Mouse (Mus musculus) heart, embryonic 10.5 days (tissue): ENCODE results near the gene Gm49380. TPM values are rescaled to one million over a fixed set of nuclear protein-coding genes. Genes with fewer than 3 reads are reported as not detected.
"Not testable (repeated sequence)": the region's sequence is repeated elsewhere in the genome, so short reads cannot be mapped to it uniquely, and the experiment has no call there.

Experiments
- DNase-seq: peaks from one replicate; pipeline ENCODE4 v3.0.0-alpha.2; 2017; ENCODE audit warnings: low spot score
- H3K27ac ChIP-seq: fragments of 300-500 bp; sonication (generic); 2 replicates; pipeline ENCODE4 v1.5.1; 2016; ENCODE audit warnings: mild to moderate bottlenecking
- H3K27me3 ChIP-seq: fragments of 300-500 bp; sonication (generic); 2 replicates; pipeline ENCODE4 v1.6.1; 2016; ENCODE audit warnings: mild to moderate bottlenecking; ENCODE audit not compliant: poor library complexity, insufficient read depth, severe bottlenecking
- H3K36me3 ChIP-seq: fragments of 300-500 bp; sonication (generic); 2 replicates; pipeline ENCODE4 v1.6.1; 2016; ENCODE audit warnings: mild to moderate bottlenecking, moderate library complexity
- H3K4me1 ChIP-seq: fragments of 300-500 bp; sonication (generic); 2 replicates; pipeline ENCODE4 v1.6.1; 2016; ENCODE audit warnings: mild to moderate bottlenecking
- H3K4me3 ChIP-seq: fragments of 300-500 bp; sonication (generic); 2 replicates; pipeline ENCODE4 v1.5.1; 2016; ENCODE audit warnings: mild to moderate bottlenecking, moderate library complexity
- H3K9me3 ChIP-seq: fragments of 300-500 bp; sonication (generic); 2 replicates; pipeline ENCODE4 v1.6.1; 2016; ENCODE audit warnings: mild to moderate bottlenecking, moderate library complexity
- WGBS: fragments of 180-500 bp; shearing (Covaris S2); methylation state at CpG from one replicate; pipeline ENCODE4 v1.1.7; 2016; 5-methylcytosine and 5-hydroxymethylcytosine counted together
- polyA plus RNA-seq: library from polyadenylated mRNA; unstranded; fragments of >200 nt; fragmentation: Nextera tagmentation; extraction: Ambion mirVana; gene quantifications from 2 replicates; pipeline ENCODE4 v1.2.1, GENCODE M21; 2016

Gene Gm49380
- polyA plus RNA-seq, 1 experiment from 2014 or later, result 0.18 TPM

- no peak overlapping the region for H3K27ac ChIP-seq
- H3K36me3 ChIP-seq, result no peaks in the 10 kb centered on the region
- DNase-seq, result no peak
- H3K4me1 ChIP-seq, result peaks cover 12% of the 10 kb centered on the region; the same call in 1 of the 2 replicates
- no peak overlapping the region for H3K4me3 ChIP-seq
- H3K27me3 ChIP-seq, result no peaks in the 10 kb centered on the region
- no peaks in the 10 kb centered on the region for H3K9me3 ChIP-seq
- WGBS, result 85% methylated on average over 4 of the region's 4 CpGs
These were observed 2.9 kb upstream of the Gm49380 start for GRCm38 (mm10) chr9:44116182-44116581.

GRCm38 (mm10) chr9:44115599-44115998 lies 2.3 kb upstream of the Gm49380 start:
- no peaks in the 10 kb centered on the region for H3K27me3 ChIP-seq
- WGBS, result 87% methylated on average over 9 of the region's 9 CpGs
- no peaks in the 10 kb centered on the region for H3K9me3 ChIP-seq
- DNase-seq, result no peak
- H3K4me3 ChIP-seq, result no peak overlapping the region
- no peak overlapping the region for H3K27ac ChIP-seq
- H3K4me1 ChIP-seq, result peaks cover 12% of the 10 kb centered on the region
- H3K36me3 ChIP-seq, result 0 out of 2 replicates have a peak, but pooled peaks cover under 1% of the 10 kb centered on the region

- Histone ChIP-seq H3K27me3 (no peaks in the 10 kb centered on the region), H3K36me3 (0 out of 2 replicates have a peak, but pooled peaks cover 2% of the 10 kb centered on the region), H3K4me1 (peaks cover 24% of the 10 kb centered on the region), H3K27ac (no peak overlapping the region), H3K9me3 (no peaks in the 10 kb centered on the region), H3K4me3 (no peak overlapping the region)
- no peak for DNase-seq
- 80% methylated on average over 2 of the region's 2 CpGs for WGBS
These were observed 1.2 kb upstream of the Gm49380 start for GRCm38 (mm10) chr9:44114453-44114852.

- not testable (repeated sequence) for H3K27me3 ChIP-seq, H3K27ac ChIP-seq, DNase-seq, H3K9me3 ChIP-seq
- Histone ChIP-seq H3K36me3 (peaks cover 14% of the 10 kb centered on the region), H3K4me1 (peaks cover 49% of the 10 kb centered on the region), H3K4me3 (peak overlapping the region; percentile 87; the same call in 1 of the 2 replicates)
- 59% methylated on average over 9 of the region's 12 CpGs for WGBS
These were observed 1.4 kb downstream of the Gm49380 start for GRCm38 (mm10) chr9:44111909-44112308.

GRCm38 (mm10) chr9:44109360-44110095 lies 3.8 kb downstream of the Gm49380 start:
- H3K4me3 ChIP-seq, result peak overlapping the region; percentile 33
- peaks cover 54% of the 10 kb centered on the region for H3K4me1 ChIP-seq
- peak; percentile 88 for DNase-seq
- no peaks in the 10 kb centered on the region for H3K9me3 ChIP-seq
- 28% methylated on average over 9 of the region's 9 CpGs for WGBS
- peak overlapping the region; percentile 38; the same call in 1 of the 2 replicates for H3K27ac ChIP-seq
- H3K36me3 ChIP-seq, result peaks cover 35% of the 10 kb centered on the region
- H3K27me3 ChIP-seq, result no peaks in the 10 kb centered on the region

- Histone ChIP-seq H3K27ac (peak overlapping the region; percentile 67; the same call in 1 of the 2 replicates), H3K36me3 (peaks cover 37% of the 10 kb centered on the region), H3K9me3 (no peaks in the 10 kb centered on the region), H3K27me3 (no peaks in the 10 kb centered on the region), H3K4me1 (peaks cover 54% of the 10 kb centered on the region), H3K4me3 (peak overlapping the region; percentile 35; the same call in 1 of the 2 replicates)
- DNase-seq, result no peak
- WGBS, result 79% methylated on average over 31 of the region's 31 CpGs
These were observed 4.8 kb downstream of the Gm49380 start for GRCm38 (mm10) chr9:44108269-44109055.

GRCm38 (mm10) chr9:44107557-44108179 lies 5.6 kb downstream of the Gm49380 start:
- Histone ChIP-seq H3K27ac (peak overlapping the region; percentile 67), H3K9me3 (no peaks in the 10 kb centered on the region), H3K4me3 (peak overlapping the region; percentile 35; the same call in 1 of the 2 replicates), H3K4me1 (peaks cover 54% of the 10 kb centered on the region), H3K27me3 (no peaks in the 10 kb centered on the region), H3K36me3 (peaks cover 37% of the 10 kb centered on the region)
- 32% methylated on average over 25 of the region's 25 CpGs for WGBS
- DNase-seq, result no peak

GRCm38 (mm10) chr9:44107110-44107509 lies 6.2 kb downstream of the Gm49380 start, which contains the start of gene C1qtnf5:
Gene C1qtnf5 (plus strand): TSS chr9:44107245.
- Histone ChIP-seq H3K4me3 (peak within 1 kb of the TSS; percentile 35; the same call in 1 of the 2 replicates), H3K27me3 (no peaks in the 10 kb centered on the region), H3K4me1 (peaks cover 59% of the 10 kb centered on the region), H3K27ac (peak within 1 kb of the TSS; percentile 67), H3K9me3 (no peaks in the 10 kb centered on the region), H3K36me3 (peaks cover 37% of the 10 kb centered on the region)
- DNase-seq, result no peak
- 43% methylated on average over 8 of the region's 8 CpGs for WGBS

- no peak for DNase-seq
- Histone ChIP-seq H3K27ac (0 out of 2 replicates have a peak overlapping the region, but pooled peaks have one; percentile 67), H3K4me3 (no peak overlapping the region), H3K9me3 (no peaks in the 10 kb centered on the region), H3K27me3 (no peaks in the 10 kb centered on the region), H3K36me3 (peaks cover 37% of the 10 kb centered on the region), H3K4me1 (peaks cover 56% of the 10 kb centered on the region)
- 82% methylated on average over 4 of the region's 4 CpGs for WGBS
These were observed 6.7 kb downstream of the Gm49380 start for GRCm38 (mm10) chr9:44106596-44106995.

GRCm38 (mm10) chr9:44106182-44106581 lies 7.1 kb downstream of the Gm49380 start:
- Histone ChIP-seq H3K27me3 (no peaks in the 10 kb centered on the region), H3K36me3 (peaks cover 37% of the 10 kb centered on the region), H3K27ac (no peak overlapping the region), H3K4me3 (no peak overlapping the region), H3K4me1 (peaks cover 54% of the 10 kb centered on the region), H3K9me3 (no peaks in the 10 kb centered on the region)
- no peak for DNase-seq
- 95% methylated on average over 7 of the region's 7 CpGs for WGBS

GRCm38 (mm10) chr9:44105781-44106180 lies 7.5 kb downstream of the Gm49380 start:
- Histone ChIP-seq H3K9me3 (no peaks in the 10 kb centered on the region), H3K27ac (no peak overlapping the region), H3K27me3 (no peaks in the 10 kb centered on the region), H3K4me3 (no peak overlapping the region), H3K36me3 (peaks cover 37% of the 10 kb centered on the region), H3K4me1 (peaks cover 54% of the 10 kb centered on the region)
- WGBS, result 80% methylated on average over 10 of the region's 10 CpGs
- no peak for DNase-seq

GRCm38 (mm10) chr9:44104881-44105280 lies 8.4 kb downstream of the Gm49380 start:
- peaks cover 47% of the 10 kb centered on the region for H3K4me1 ChIP-seq
- WGBS, result 87% methylated on average over 7 of the region's 7 CpGs
- H3K9me3 ChIP-seq, result no peaks in the 10 kb centered on the region
- H3K4me3 ChIP-seq, result no peak overlapping the region
- no peaks in the 10 kb centered on the region for H3K27me3 ChIP-seq
- H3K36me3 ChIP-seq, result peaks cover 35% of the 10 kb centered on the region
- no peak overlapping the region for H3K27ac ChIP-seq
- DNase-seq, result no peak
